Mouse (Mus musculus) liver, embryonic 16.5 days (tissue): ENCODE data around the gene Unc93b1. TPM values are rescaled to one million over a fixed set of nuclear protein-coding genes. Genes with fewer than 3 reads are reported as not detected.

Experiments used
- ATAC-seq: fragments of 200-750 bp; cut with Nextera tagmentation; 2 replicates; pipeline ENCODE4 v1.8.0; 2017; ENCODE audit warnings: low read depth, mild to moderate bottlenecking, moderate number of reproducible peaks, moderate library complexity
- H3K27ac ChIP-seq: fragments of 300-500 bp; sonication (generic); 2 replicates; pipeline ENCODE4 v1.5.1; 2014; ENCODE audit warnings: mild to moderate bottlenecking, low read length
- H3K27me3 ChIP-seq: fragments of 300-500 bp; sonication (generic); 2 replicates; pipeline ENCODE4 v1.6.1; 2014; ENCODE audit warnings: low read depth, low read length, mixed read lengths; ENCODE audit not compliant: control insufficient read depth, insufficient read depth
- H3K36me3 ChIP-seq: fragments of 300-500 bp; sonication (generic); 2 replicates; pipeline ENCODE4 v1.6.1; 2014; ENCODE audit warnings: mild to moderate bottlenecking; ENCODE audit not compliant: control insufficient read depth, insufficient read depth
- H3K4me1 ChIP-seq: fragments of 300-500 bp; sonication (generic); 2 replicates; pipeline ENCODE4 v1.6.1; 2014; ENCODE audit warnings: low read depth, low read length, mixed read lengths; ENCODE audit not compliant: control insufficient read depth
- H3K4me2 ChIP-seq: fragments of 300-500 bp; sonication (generic); 2 replicates; pipeline ENCODE4 v1.6.1; 2014; ENCODE audit warnings: low read depth, low read length, mixed read lengths
- H3K4me3 ChIP-seq: fragments of 300-500 bp; sonication (generic); 2 replicates; pipeline ENCODE4 v1.5.1; 2014; ENCODE audit warnings: low read depth, mild to moderate bottlenecking, low read length
- H3K9ac ChIP-seq: fragments of 300-500 bp; sonication (generic); 2 replicates; pipeline ENCODE4 v1.6.1; 2014; ENCODE audit warnings: low read depth, low read length
- H3K9me3 ChIP-seq: fragments of 300-500 bp; sonication (generic); replicated peaks from 2 replicates; pipeline ENCODE4 v1.6.1; 2016; ENCODE audit warnings: low read length; ENCODE audit not compliant: control insufficient read depth
- WGBS: fragments of 180-500 bp; shearing (Covaris S2); extraction: QIAGEN DNeasy Blood & Tissue Kit; methylation state at CpG from one replicate; pipeline ENCODE4 v1.1.7; 2014; ENCODE audit not compliant: insufficient replicate concordance; 5-methylcytosine and 5-hydroxymethylcytosine counted together
- polyA plus RNA-seq: library from polyadenylated mRNA; unstranded; fragments of >200 nt; fragmentation: Nextera tagmentation; extraction: Ambion mirVana; gene quantifications from 2 replicates; pipeline ENCODE4 v1.2.1, GENCODE M21; 2015

The Unc93b1 gene
- polyA plus RNA-seq, 1 experiment from 2014 or later = 35.8 TPM

GRCm38 (mm10) chr19:3910206-3910605 lies 24.8 kb upstream of the Unc93b1 start:
- H3K27ac ChIP-seq = no peak overlapping the region
- 63% methylated on average over 5 of the region's 5 CpGs for WGBS
- H3K4me3 ChIP-seq = no peak overlapping the region
- H3K9me3 ChIP-seq = no peaks in the 10 kb centered on the region
- H3K4me1 ChIP-seq = peaks cover 45% of the 10 kb centered on the region
- no peaks in the 10 kb centered on the region for H3K27me3 ChIP-seq
- H3K4me2 ChIP-seq = no peak overlapping the region
- no peak for ATAC-seq
- H3K9ac ChIP-seq = no peak overlapping the region
- peaks cover 8% of the 10 kb centered on the region for H3K36me3 ChIP-seq

- peak within 1 kb of the TSS; percentile 90 for H3K4me2 ChIP-seq
Observed at GRCm38 (mm10) chr19:3912337-3913204, 22.4 kb upstream of the Unc93b1 start, which contains the start of gene Ndufs8. TSS of gene Ndufs8 (minus strand) at chr19:3912774.

GRCm38 (mm10) chr19:3913692-3914091 lies 21.3 kb upstream of the Unc93b1 start:
- H3K27me3 ChIP-seq = no peaks in the 10 kb centered on the region

More at GRCm38 (mm10) chr19:3912337-3913204, 22.4 kb upstream of the Unc93b1 start, which contains the start of gene Ndufs8:
- peaks cover 22% of the 10 kb centered on the region for H3K4me1 ChIP-seq
- H3K36me3 ChIP-seq = peaks cover 8% of the 10 kb centered on the region
- H3K4me3 ChIP-seq = peak within 1 kb of the TSS; percentile 84
- WGBS = under 1% methylated on average over 43 of the region's 43 CpGs
- H3K9me3 ChIP-seq = no peaks in the 10 kb centered on the region
- H3K27ac ChIP-seq = peak within 1 kb of the TSS; percentile 80
- ATAC-seq = peak; percentile 95
- H3K9ac ChIP-seq = peak within 1 kb of the TSS; percentile 78
- H3K27me3 ChIP-seq = no peaks in the 10 kb centered on the region

GRCm38 (mm10) chr19:3914535-3914934 lies 20.5 kb upstream of the Unc93b1 start:
- no peaks in the 10 kb centered on the region for H3K27me3 ChIP-seq
- H3K9me3 ChIP-seq = no peaks in the 10 kb centered on the region
- H3K4me2 ChIP-seq = no peak overlapping the region
- no peak overlapping the region for H3K27ac ChIP-seq
- no peaks in the 10 kb centered on the region for H3K36me3 ChIP-seq
- ATAC-seq = no peak
- 0 out of 2 replicates have a peak overlapping the region, but pooled peaks have one; percentile 10 for H3K9ac ChIP-seq
- H3K4me1 ChIP-seq = peaks cover 22% of the 10 kb centered on the region
- H3K4me3 ChIP-seq = no peak overlapping the region
- WGBS = 50% methylated on average over 5 of the region's 5 CpGs

More at GRCm38 (mm10) chr19:3913692-3914091, 21.3 kb upstream of the Unc93b1 start:
- ATAC-seq = no peak
- peaks cover 22% of the 10 kb centered on the region for H3K4me1 ChIP-seq
- peak overlapping the region; percentile 62 for H3K9ac ChIP-seq
- peak overlapping the region; percentile 84 for H3K4me3 ChIP-seq
- peak overlapping the region; percentile 90 for H3K4me2 ChIP-seq
- H3K27ac ChIP-seq = peak overlapping the region; percentile 80
- no peaks in the 10 kb centered on the region for H3K9me3 ChIP-seq
- H3K36me3 ChIP-seq = peaks cover 4% of the 10 kb centered on the region
- WGBS = 70% methylated on average over 8 of the region's 8 CpGs

- no peak for ATAC-seq
- H3K9ac ChIP-seq = no peak overlapping the region
- H3K4me1 ChIP-seq = peaks cover 18% of the 10 kb centered on the region
- H3K4me3 ChIP-seq = no peak overlapping the region
- H3K27ac ChIP-seq = no peak overlapping the region
- no peak overlapping the region for H3K4me2 ChIP-seq
- 65% methylated on average over 11 of the region's 11 CpGs for WGBS
- no peaks in the 10 kb centered on the region for H3K36me3 ChIP-seq
- H3K27me3 ChIP-seq = no peaks in the 10 kb centered on the region
- H3K9me3 ChIP-seq = no peaks in the 10 kb centered on the region
Observed at GRCm38 (mm10) chr19:3916727-3917126, 18.3 kb upstream of the Unc93b1 start.

GRCm38 (mm10) chr19:3919928-3920327 lies 15.1 kb upstream of the Unc93b1 start:
- H3K9me3 ChIP-seq = no peaks in the 10 kb centered on the region

GRCm38 (mm10) chr19:3922661-3923371 lies 12.2 kb upstream of the Unc93b1 start:
- H3K27ac ChIP-seq = peak overlapping the region; percentile 12
- no peak overlapping the region for H3K9ac ChIP-seq
- H3K4me1 ChIP-seq = peaks cover 12% of the 10 kb centered on the region
- H3K4me3 ChIP-seq = no peak overlapping the region
- no peaks in the 10 kb centered on the region for H3K9me3 ChIP-seq
- H3K36me3 ChIP-seq = no peaks in the 10 kb centered on the region
- H3K27me3 ChIP-seq = no peaks in the 10 kb centered on the region
- no peak for ATAC-seq
- 41% methylated on average over 10 of the region's 10 CpGs for WGBS
- no peak overlapping the region for H3K4me2 ChIP-seq

More at GRCm38 (mm10) chr19:3919928-3920327, 15.1 kb upstream of the Unc93b1 start:
- H3K27me3 ChIP-seq = no peaks in the 10 kb centered on the region
- H3K36me3 ChIP-seq = no peaks in the 10 kb centered on the region
- H3K4me1 ChIP-seq = peaks cover 11% of the 10 kb centered on the region
- H3K27ac ChIP-seq = no peak overlapping the region
- ATAC-seq = no peak
- H3K9ac ChIP-seq = no peak overlapping the region
- no peak overlapping the region for H3K4me3 ChIP-seq
- no peak overlapping the region for H3K4me2 ChIP-seq

GRCm38 (mm10) chr19:3923586-3923985 lies 11.4 kb upstream of the Unc93b1 start:
- no peak overlapping the region for H3K4me2 ChIP-seq
- H3K9ac ChIP-seq = no peak overlapping the region
- H3K4me3 ChIP-seq = no peak overlapping the region
- H3K36me3 ChIP-seq = no peaks in the 10 kb centered on the region
- H3K27ac ChIP-seq = peak overlapping the region; percentile 29; the same call in 1 of the 2 replicates
- 0 out of 2 replicates have a peak, but pooled peaks have one; percentile 8 for ATAC-seq
- H3K9me3 ChIP-seq = no peaks in the 10 kb centered on the region
- H3K4me1 ChIP-seq = peaks cover 12% of the 10 kb centered on the region
- no peaks in the 10 kb centered on the region for H3K27me3 ChIP-seq
- WGBS = 47% methylated on average over 13 of the region's 13 CpGs
